Mouse (Mus musculus) gastrocnemius, postnatal 25 days (tissue): ENCODE measurements around the gene Gm20498. TPM values are rescaled to one million over a fixed set of nuclear protein-coding genes. Genes with fewer than 3 reads are reported as not detected.
"Not testable (repeated sequence)": the region's sequence is repeated elsewhere in the genome, so short reads cannot be mapped to it uniquely, and the experiment has no call there.

Experiments
- DNase-seq: peaks from one replicate; pipeline ENCODE4 v3.0.0; 2022
- long read RNA-seq, 2 experiments: library from polyadenylated mRNA; stranded (forward); transcript quantifications; one replicate each; pipeline ENCODE4 v2.0.0; 2021
- total RNA-seq, 2 experiments: library from RNA; stranded (reverse); gene quantifications; 1 replicate in 1 of 2; 2 replicates in 1 of 2; pipeline ENCODE4 v1.2.3; 2021

Gene Gm20498
- 10 to 100 TPM; 34.2 to 37.1 TPM for total RNA-seq
- long read RNA-seq, experiment 1, partial matches to known transcripts: 2 of 63 reads
- long read RNA-seq, experiment 1, other reads (novel, unspliced or antisense): 57 of 63 reads
- long read RNA-seq, experiment 2, partial matches to known transcripts: 0 of 29 reads
- long read RNA-seq, experiment 2, other reads (novel, unspliced or antisense): 26 of 29 reads

- peak; percentile 73 for DNase-seq
These were observed at the start of gene Gm20498, which contains the start of gene Synj2bp for GRCm38 (mm10) chr12:81532316-81533028. Gene Gm20498, minus strand, starts transcription at chr12:81532905. Gene Synj2bp, minus strand, starts transcription at chr12:81532911.

- DNase-seq: no peak
These were observed 35.7 kb upstream of the Gm20498 start, which contains the start of gene Adam21 for GRCm38 (mm10) chr12:81568374-81568773. Gene Adam21, minus strand, starts transcription at chr12:81568474.

- DNase-seq: no peak
These were observed 35.2 kb upstream of the Gm20498 start for GRCm38 (mm10) chr12:81567931-81568330.

- no peak for DNase-seq
These were observed 31.5 kb upstream of the Gm20498 start for GRCm38 (mm10) chr12:81564173-81564572.

- no peak for DNase-seq
These were observed 16.6 kb upstream of the Gm20498 start for GRCm38 (mm10) chr12:81549286-81549685.

GRCm38 (mm10) chr12:81547163-81547562 is 14.5 kb upstream of the Gm20498 start:
- no peak for DNase-seq

GRCm38 (mm10) chr12:81533029-81533419 is 319 bp upstream of the Gm20498 start:
- no peak for DNase-seq

- not testable (repeated sequence) for DNase-seq
These were observed 2.1 kb downstream of the Gm20498 start for GRCm38 (mm10) chr12:81530587-81530986.

GRCm38 (mm10) chr12:81496906-81497305 is 35.8 kb downstream of the Gm20498 start:
- not testable (repeated sequence) for DNase-seq

- DNase-seq: no peak
These were observed 42.2 kb downstream of the Gm20498 start for GRCm38 (mm10) chr12:81490491-81490890.

- no peak for DNase-seq
These were observed 47.4 kb downstream of the Gm20498 start for GRCm38 (mm10) chr12:81485311-81485710.

GRCm38 (mm10) chr12:81484727-81485191 is 47.9 kb downstream of the Gm20498 start, which contains the start of gene Cox16:
Gene Cox16, minus strand, starts transcription at chr12:81485127.
- DNase-seq: peak; percentile 87

GRCm38 (mm10) chr12:81484212-81484611 is 48.5 kb downstream of the Gm20498 start:
- DNase-seq: no peak

GRCm38 (mm10) chr12:81483656-81484055 is 49.0 kb downstream of the Gm20498 start:
- DNase-seq: no peak

- not testable (repeated sequence) for DNase-seq
These were observed 73.7 kb downstream of the Gm20498 start for GRCm38 (mm10) chr12:81459051-81459450.

GRCm38 (mm10) chr12:81438985-81439384 is 93.7 kb downstream of the Gm20498 start:
- DNase-seq: not testable (repeated sequence)

GRCm38 (mm10) chr12:81434778-81435177 is 97.9 kb downstream of the Gm20498 start:
- DNase-seq: not testable (repeated sequence)

- no peak for DNase-seq
These were observed 110.9 kb downstream of the Gm20498 start, which contains the start of gene Adam4 for GRCm38 (mm10) chr12:81421846-81422245. Gene Adam4, minus strand, starts transcription at chr12:81421946.

GRCm38 (mm10) chr12:81413211-81413610 is 119.5 kb downstream of the Gm20498 start:
- DNase-seq: no peak

GRCm38 (mm10) chr12:81408966-81409365 is 123.7 kb downstream of the Gm20498 start:
- DNase-seq: no peak

GRCm38 (mm10) chr12:81402187-81402586 is 130.5 kb downstream of the Gm20498 start:
- no peak for DNase-seq

GRCm38 (mm10) chr12:81379364-81379763 is 153.3 kb downstream of the Gm20498 start, which contains the start of gene Gm4787:
Gene Gm4787, minus strand, starts transcription at chr12:81379464.
- DNase-seq: not testable (repeated sequence)

GRCm38 (mm10) chr12:81333841-81334240 is 198.9 kb downstream of the Gm20498 start:
- no peak for DNase-seq
